Mouse (Mus musculus) hindbrain, embryonic 14.5 days (tissue): ENCODE results near the gene Ell. TPM values are rescaled to one million over a fixed set of nuclear protein-coding genes. Genes with fewer than 3 reads are reported as not detected.

Source experiments
- ATAC-seq: fragments of 200-750 bp; cut with Nextera tagmentation; 2 replicates; pipeline ENCODE4 v1.8.0; 2017; ENCODE audit warnings: moderate number of reproducible peaks, mild to moderate bottlenecking, moderate TSS enrichment, moderate library complexity; ENCODE audit not compliant: low FRiP score
- DNase-seq: peaks from one replicate; pipeline ENCODE4 v3.0.0-alpha.2; 2015; ENCODE audit warnings: low spot score
- H3K27ac ChIP-seq: fragments of 300-500 bp; sonication (generic); 2 replicates; pipeline ENCODE4 v1.5.1; 2014; ENCODE audit warnings: mild to moderate bottlenecking, moderate library complexity
- H3K27me3 ChIP-seq: fragments of 300-500 bp; sonication (generic); 2 replicates; pipeline ENCODE4 v1.6.1; 2014; ENCODE audit warnings: mild to moderate bottlenecking, low read length, mixed read lengths; ENCODE audit not compliant: control insufficient read depth, insufficient read depth
- H3K36me3 ChIP-seq: fragments of 300-500 bp; sonication (generic); replicated peaks from 2 replicates; pipeline ENCODE4 v1.6.1; 2014; ENCODE audit not compliant: control insufficient read depth, insufficient read depth
- H3K4me1 ChIP-seq: fragments of 300-500 bp; sonication (generic); replicated peaks from 2 replicates; pipeline ENCODE4 v1.6.1; 2014; ENCODE audit warnings: antibody characterized with exemption, low read length, mixed read lengths; ENCODE audit not compliant: control insufficient read depth, insufficient read depth
- H3K4me2 ChIP-seq: fragments of 300-500 bp; sonication (generic); replicated peaks from 2 replicates; pipeline ENCODE4 v1.6.1; 2014; ENCODE audit warnings: mild to moderate bottlenecking, moderate library complexity
- H3K4me3 ChIP-seq: fragments of 300-500 bp; sonication (generic); replicated peaks from 2 replicates; pipeline ENCODE4 v1.5.1; 2014; ENCODE audit warnings: mild to moderate bottlenecking, low read length
- H3K9ac ChIP-seq: fragments of 300-500 bp; sonication (generic); 2 replicates; pipeline ENCODE4 v1.6.1; 2014
- H3K9me3 ChIP-seq: fragments of 300-500 bp; sonication (generic); 2 replicates; pipeline ENCODE4 v1.6.1; 2016; ENCODE audit warnings: low read length; ENCODE audit not compliant: control insufficient read depth
- WGBS: fragments of 180-500 bp; shearing (Covaris S2); extraction: QIAGEN DNeasy Blood & Tissue Kit; methylation state at CpG from one replicate; pipeline ENCODE4 v1.1.7; 2014; 5-methylcytosine and 5-hydroxymethylcytosine counted together
- polyA plus RNA-seq: library from polyadenylated mRNA; unstranded; fragments of >200 nt; fragmentation: Nextera tagmentation; extraction: Ambion mirVana; gene quantifications from 2 replicates; pipeline ENCODE4 v1.2.1, GENCODE M21; 2014

Gene Ell
- polyA plus RNA-seq, 1 experiment from 2014 or later: 15.1 TPM

- H3K9ac ChIP-seq: peak overlapping the region; percentile 51
- peak overlapping the region; percentile 30 for H3K4me3 ChIP-seq
- 1% methylated on average over 42 of the region's 45 CpGs for WGBS
- no peaks in the 10 kb centered on the region for H3K9me3 ChIP-seq
- ATAC-seq (peak; percentile 18; the same call in 1 of the 2 replicates), DNase-seq (peak; percentile 73)
- H3K4me1 ChIP-seq: peaks cover 42% of the 10 kb centered on the region
- H3K27ac ChIP-seq: peak overlapping the region; percentile 88
- no peaks in the 10 kb centered on the region for H3K36me3 ChIP-seq
- peak overlapping the region; percentile 92 for H3K4me2 ChIP-seq
- H3K27me3 ChIP-seq: no peaks in the 10 kb centered on the region
Measured at GRCm38 (mm10) chr8:70609849-70610795, 70.9 kb downstream of the Ell start.

- peak overlapping the region; percentile 30 for H3K4me3 ChIP-seq
- H3K36me3 ChIP-seq: no peaks in the 10 kb centered on the region
- H3K9ac ChIP-seq: peak overlapping the region; percentile 22
- no peak; the same call in 1 of the 2 replicates for ATAC-seq
- peak overlapping the region; percentile 88 for H3K27ac ChIP-seq
- peak overlapping the region; percentile 92 for H3K4me2 ChIP-seq
- under 1% methylated on average over 54 of the region's 54 CpGs for WGBS
- H3K4me1 ChIP-seq: peaks cover 42% of the 10 kb centered on the region
- no peaks in the 10 kb centered on the region for H3K27me3 ChIP-seq
- H3K9me3 ChIP-seq: no peaks in the 10 kb centered on the region
- DNase-seq: peak; percentile 72
Measured at GRCm38 (mm10) chr8:70610796-70611771, 71.8 kb downstream of the Ell start.

GRCm38 (mm10) chr8:70611849-70612248 lies 72.6 kb downstream of the Ell start:
- Histone ChIP-seq H3K36me3 (no peaks in the 10 kb centered on the region), H3K27ac (peak overlapping the region; percentile 9; the same call in 1 of the 2 replicates), H3K4me2 (peak overlapping the region; percentile 92), H3K4me1 (peaks cover 38% of the 10 kb centered on the region), H3K4me3 (peak overlapping the region; percentile 30), H3K27me3 (no peaks in the 10 kb centered on the region), H3K9me3 (no peaks in the 10 kb centered on the region), H3K9ac (peak overlapping the region; percentile 22; the same call in 1 of the 2 replicates)
- WGBS: 2% methylated on average over 6 of the region's 6 CpGs
- DNase-seq (peak; percentile 82), ATAC-seq (no peak)

GRCm38 (mm10) chr8:70613763-70614162 lies 74.5 kb downstream of the Ell start:
- no peaks in the 10 kb centered on the region for H3K27me3 ChIP-seq
- peaks cover 28% of the 10 kb centered on the region for H3K4me1 ChIP-seq
- DNase-seq (no peak), ATAC-seq (no peak)
- no peak overlapping the region for H3K4me2 ChIP-seq
- H3K9me3 ChIP-seq: no peaks in the 10 kb centered on the region
- H3K36me3 ChIP-seq: no peaks in the 10 kb centered on the region
- H3K27ac ChIP-seq: no peak overlapping the region
- no peak overlapping the region for H3K9ac ChIP-seq
- 9% methylated on average over 1 of the region's 1 CpGs for WGBS
- H3K4me3 ChIP-seq: no peak overlapping the region

- Histone ChIP-seq H3K4me2 (no peak overlapping the region), H3K27ac (no peak overlapping the region), H3K4me1 (peaks cover 23% of the 10 kb centered on the region), H3K27me3 (no peaks in the 10 kb centered on the region), H3K36me3 (no peaks in the 10 kb centered on the region), H3K4me3 (no peak overlapping the region), H3K9me3 (no peaks in the 10 kb centered on the region), H3K9ac (no peak overlapping the region)
- DNase-seq (no peak), ATAC-seq (no peak)
- WGBS: 77% methylated on average over 5 of the region's 5 CpGs
Measured at GRCm38 (mm10) chr8:70614469-70614868, 75.2 kb downstream of the Ell start.

- Histone ChIP-seq H3K4me3 (no peak overlapping the region), H3K27ac (no peak overlapping the region), H3K27me3 (no peaks in the 10 kb centered on the region), H3K4me1 (peaks cover 14% of the 10 kb centered on the region), H3K4me2 (no peak overlapping the region), H3K9ac (no peak overlapping the region), H3K9me3 (no peaks in the 10 kb centered on the region), H3K36me3 (no peaks in the 10 kb centered on the region)
- DNase-seq: no peak
- WGBS: 86% methylated on average over 8 of the region's 8 CpGs
- no peak for ATAC-seq
Measured at GRCm38 (mm10) chr8:70615281-70615680, 76.0 kb downstream of the Ell start.

- Histone ChIP-seq H3K27me3 (no peaks in the 10 kb centered on the region), H3K4me3 (no peak within 1 kb of the TSS), H3K36me3 (no peaks in the 10 kb centered on the region), H3K27ac (no peak within 1 kb of the TSS), H3K9me3 (no peaks in the 10 kb centered on the region), H3K4me1 (peaks cover 9% of the 10 kb centered on the region; the same call in 1 of the 2 replicates), H3K9ac (no peak within 1 kb of the TSS), H3K4me2 (no peak within 1 kb of the TSS)
- DNase-seq: no peak
- ATAC-seq: no peak
- 88% methylated on average over 3 of the region's 3 CpGs for WGBS
Measured at GRCm38 (mm10) chr8:70615894-70616293, 76.6 kb downstream of the Ell start, which contains the start of gene Lrrc25. Gene Lrrc25, plus strand, starts transcription at chr8:70616155.

- H3K27ac ChIP-seq: no peak overlapping the region
- H3K36me3 ChIP-seq: no peaks in the 10 kb centered on the region
- ATAC-seq: no peak
- no peak for DNase-seq
- H3K4me3 ChIP-seq: no peak overlapping the region
- no peak overlapping the region for H3K4me2 ChIP-seq
- H3K9ac ChIP-seq: no peak overlapping the region
- H3K4me1 ChIP-seq: 0 out of 2 replicates have a peak, but pooled peaks cover 2% of the 10 kb centered on the region
- no peaks in the 10 kb centered on the region for H3K9me3 ChIP-seq
- WGBS: 57% methylated on average over 11 of the region's 11 CpGs
- no peaks in the 10 kb centered on the region for H3K27me3 ChIP-seq
Measured at GRCm38 (mm10) chr8:70616645-70617044, 77.4 kb downstream of the Ell start.

GRCm38 (mm10) chr8:70617985-70618384 lies 78.7 kb downstream of the Ell start:
- no peak overlapping the region for H3K9ac ChIP-seq
- ATAC-seq: no peak
- 76% methylated on average over 11 of the region's 11 CpGs for WGBS
- DNase-seq: no peak
- H3K27ac ChIP-seq: no peak overlapping the region
- H3K36me3 ChIP-seq: no peaks in the 10 kb centered on the region
- no peaks in the 10 kb centered on the region for H3K4me1 ChIP-seq
- no peaks in the 10 kb centered on the region for H3K27me3 ChIP-seq
- H3K9me3 ChIP-seq: no peaks in the 10 kb centered on the region
- H3K4me3 ChIP-seq: no peak overlapping the region
- H3K4me2 ChIP-seq: no peak overlapping the region
